Mouse (Mus musculus): ENCODE measurements around the gene Cd244a. TPM values are rescaled to one million over a fixed set of nuclear protein-coding genes. Genes with fewer than 3 reads are reported as not detected.

Gene Cd244a
- polyA plus RNA-seq, 1 experiment from 2014 or later: 0.48 TPM

Other genes starting within 250 kb of the Cd244a start
- gene Dedd, start 230.0 kb upstream of the Cd244a start, polyA plus RNA-seq (2015; fragmentation: Nextera tagmentation; extraction: Ambion mirVana): 40.6 and 44.5 TPM in 2 replicates
- gene Nit1, start 213.5 kb upstream of the Cd244a start, polyA plus RNA-seq (2015; fragmentation: Nextera tagmentation; extraction: Ambion mirVana): 43.3 and 47.6 TPM in 2 replicates
- gene Pfdn2, start 213.5 kb upstream of the Cd244a start, polyA plus RNA-seq (2015; fragmentation: Nextera tagmentation; extraction: Ambion mirVana): 96.9 and 104 TPM in 2 replicates
- gene Klhdc9, start 198.4 kb upstream of the Cd244a start, polyA plus RNA-seq (2015; fragmentation: Nextera tagmentation; extraction: Ambion mirVana): 0.94 and 1.0 TPM in 2 replicates
- gene Nectin4, start 189.1 kb upstream of the Cd244a start, polyA plus RNA-seq (2015; fragmentation: Nextera tagmentation; extraction: Ambion mirVana): 3.7 and 3.8 TPM in 2 replicates
- 2.2 and 2.4 TPM in 2 replicates for gene Arhgap30, start 170.2 kb upstream of the Cd244a start, polyA plus RNA-seq (2015; fragmentation: Nextera tagmentation; extraction: Ambion mirVana)
- gene Usf1, start 147.9 kb upstream of the Cd244a start, polyA plus RNA-seq (2015; fragmentation: Nextera tagmentation; extraction: Ambion mirVana): 62.1 and 62.5 TPM in 2 replicates
- 3.3 and 3.8 TPM in 2 replicates for gene Tstd1, start 140.3 kb upstream of the Cd244a start, polyA plus RNA-seq (2015; fragmentation: Nextera tagmentation; extraction: Ambion mirVana)
- gene F11r, start 121.7 kb upstream of the Cd244a start, polyA plus RNA-seq (2015; fragmentation: Nextera tagmentation; extraction: Ambion mirVana): 88.1 and 100 TPM in 2 replicates
- gene Alyref2, start 55.7 kb upstream of the Cd244a start, polyA plus RNA-seq (2015; fragmentation: Nextera tagmentation; extraction: Ambion mirVana): 12.0 and 12.2 TPM in 2 replicates
- gene Itln1, start 23.9 kb upstream of the Cd244a start, polyA plus RNA-seq (2015; fragmentation: Nextera tagmentation; extraction: Ambion mirVana): 0.15 TPM in 1 of 2 replicates, not detected in the other
- gene Ly9, start 48.2 kb downstream of the Cd244a start, polyA plus RNA-seq (2015; fragmentation: Nextera tagmentation; extraction: Ambion mirVana): 0.53 and 0.60 TPM in 2 replicates
- 0.26 and 0.57 TPM in 2 replicates for gene Slamf7, start 93.8 kb downstream of the Cd244a start, polyA plus RNA-seq (2015; fragmentation: Nextera tagmentation; extraction: Ambion mirVana)
- gene Cd48, start 122.8 kb downstream of the Cd244a start, polyA plus RNA-seq (2015; fragmentation: Nextera tagmentation; extraction: Ambion mirVana): 3.8 and 4.5 TPM in 2 replicates
- 0.09 and 0.14 TPM in 2 replicates for gene Slamf1, start 207.9 kb downstream of the Cd244a start, polyA plus RNA-seq (2015; fragmentation: Nextera tagmentation; extraction: Ambion mirVana)

All from intestine, embryonic 15.5 days (tissue).